Mouse (Mus musculus): ENCODE measurements around the gene A230050P20Rik.

DNA sequence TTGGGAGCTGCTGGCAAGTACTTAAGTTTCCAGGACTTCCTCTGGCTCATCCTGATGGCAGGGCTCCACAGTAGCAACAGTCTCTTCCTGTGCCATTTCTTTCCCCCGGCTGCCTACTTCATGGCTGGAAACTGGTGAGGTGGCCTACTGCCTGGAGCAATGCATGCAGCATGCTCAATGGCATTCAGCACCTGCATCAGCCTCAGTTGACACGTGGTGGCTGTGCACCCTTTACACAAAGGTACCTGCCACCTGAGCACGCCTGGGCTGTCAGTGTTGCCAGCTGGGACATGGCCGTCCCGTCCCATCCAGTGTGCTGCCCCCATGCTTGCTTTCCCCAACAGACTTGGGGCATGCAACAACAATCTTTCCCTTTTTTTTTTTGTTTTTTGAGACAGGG lies 24.6 kb downstream of the A230050P20Rik start:
- TF ChIP-seq CTCF (conservative IDR thresholded peaks at IDR 0.05; ENCODE audit: low read length) (no peak), POU5F1 (IDR thresholded peaks at IDR 0.05; ENCODE audit: borderline replicate concordance, low read length) (no peak)
